Mouse (Mus musculus) lung, postnatal 25 days (tissue): ENCODE results near the gene Slc26a5.

Experiments used
- DNase-seq: peaks from one replicate; pipeline ENCODE4 v3.0.0; 2022; ENCODE audit warnings: low spot score

Slc26a5 gene

DNA sequence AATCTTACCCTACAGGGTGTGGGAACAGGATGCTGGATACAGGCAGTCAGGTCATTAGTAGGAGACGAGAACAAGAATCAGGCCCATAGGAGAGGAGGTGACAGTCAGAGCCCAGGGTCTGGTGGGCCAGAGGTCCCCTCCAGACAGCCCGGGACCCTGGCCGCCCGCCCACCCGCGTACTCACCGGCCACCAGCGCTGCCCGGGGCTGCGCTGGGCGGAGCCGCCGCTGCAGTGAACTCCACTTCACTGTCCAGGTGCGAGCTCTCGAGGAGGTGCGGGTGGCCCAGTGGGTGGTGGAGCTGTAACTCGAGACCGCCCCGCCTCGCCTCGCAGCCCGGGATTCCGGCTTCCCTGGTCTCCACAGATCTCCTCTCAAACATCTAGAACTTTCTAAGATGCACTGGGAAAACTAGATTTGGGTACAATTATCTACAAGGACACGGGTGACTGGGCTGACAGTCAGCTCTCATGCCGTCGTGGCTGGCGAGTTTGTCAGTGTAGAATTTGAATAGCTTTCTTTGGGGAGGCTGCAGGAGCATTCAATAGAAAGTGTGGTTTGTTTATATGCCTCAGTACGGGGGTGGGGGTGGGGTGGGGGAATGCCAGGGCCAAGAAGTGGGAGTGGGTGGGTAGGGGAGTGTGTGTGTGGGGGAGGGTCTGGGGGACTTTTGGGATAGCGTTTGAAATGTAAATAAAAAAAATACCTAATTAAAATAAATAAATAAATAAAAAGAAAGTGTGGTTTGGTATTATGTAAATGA lies at the start of gene Slc26a5:
Gene Slc26a5, minus strand, starts transcription at position 259 of the 762 bp plus-strand sequence.
- DNase-seq, result peak; percentile 2

DNA sequence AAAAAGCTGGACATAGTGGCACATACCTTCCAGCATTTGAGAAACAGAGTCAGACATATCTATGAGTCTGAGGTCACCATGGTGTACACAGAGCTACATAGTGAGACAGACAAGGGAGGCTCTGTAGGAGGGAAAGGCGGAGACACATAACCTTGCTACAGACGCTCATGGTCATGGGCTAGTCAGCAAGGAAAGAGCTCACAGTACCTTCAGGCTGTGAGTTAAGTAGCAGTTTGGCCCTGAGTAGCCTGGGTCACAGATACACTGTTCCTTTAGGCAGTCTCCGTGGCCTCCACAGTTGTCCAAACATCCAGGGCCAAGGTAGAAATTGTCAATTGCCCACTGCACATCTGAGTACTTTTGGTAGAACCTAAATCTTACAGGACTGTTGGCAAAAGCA lies 49.4 kb upstream of the Slc26a5 start:
- no peak for DNase-seq

DNA sequence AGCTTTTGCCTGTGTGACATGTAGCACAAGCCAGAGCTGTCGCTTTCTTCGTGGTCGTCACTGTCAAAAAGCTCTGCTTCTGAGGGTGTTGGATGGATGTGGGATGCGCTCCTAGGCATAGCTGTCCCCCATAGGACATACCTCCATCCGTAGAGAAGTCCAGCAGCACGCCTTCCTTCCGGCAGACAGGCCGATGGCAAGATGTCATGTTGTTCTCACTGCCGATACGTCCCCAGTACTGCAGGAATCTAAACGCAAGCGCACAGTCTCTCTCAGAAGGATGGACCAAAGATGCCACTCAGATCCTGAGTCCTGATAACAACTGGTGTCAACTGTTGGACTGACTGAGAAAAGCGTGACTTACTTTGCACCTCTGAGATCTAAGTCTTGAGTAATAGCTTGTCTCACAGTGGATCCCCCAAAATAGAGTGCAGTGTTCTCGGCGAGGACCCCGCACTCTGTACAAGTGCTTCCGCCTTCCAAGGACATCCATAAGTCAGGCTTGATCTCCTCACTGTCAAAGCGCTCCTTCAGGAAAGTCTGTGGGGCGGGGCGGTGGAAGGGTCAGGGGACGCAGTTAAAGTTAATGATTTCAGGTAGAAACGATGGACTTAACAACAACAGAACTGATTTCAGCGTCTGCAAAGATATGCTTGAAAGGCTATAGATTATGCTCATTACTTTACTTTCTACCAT lies 47.6 kb upstream of the Slc26a5 start:
- no peak for DNase-seq

DNA sequence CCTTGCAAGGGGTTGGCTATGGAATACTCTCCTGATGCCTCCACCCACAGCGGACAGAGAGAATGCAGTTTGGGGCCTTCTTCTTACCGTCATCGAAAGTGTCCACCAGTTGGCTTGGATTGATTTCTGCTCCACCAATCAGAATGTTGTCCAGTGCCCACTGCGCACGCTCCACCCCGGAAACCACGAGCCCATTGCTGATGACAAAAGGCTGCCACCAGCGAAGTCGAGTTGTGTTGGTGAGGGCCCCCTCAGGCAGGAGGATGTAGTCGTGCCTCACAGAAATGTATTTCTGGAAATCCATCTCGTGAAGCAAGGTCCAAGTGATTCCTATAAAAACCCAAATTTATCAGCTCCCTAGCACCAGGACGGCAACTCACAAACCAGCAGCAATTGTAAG lies 45.3 kb upstream of the Slc26a5 start:
- no peak for DNase-seq

DNA sequence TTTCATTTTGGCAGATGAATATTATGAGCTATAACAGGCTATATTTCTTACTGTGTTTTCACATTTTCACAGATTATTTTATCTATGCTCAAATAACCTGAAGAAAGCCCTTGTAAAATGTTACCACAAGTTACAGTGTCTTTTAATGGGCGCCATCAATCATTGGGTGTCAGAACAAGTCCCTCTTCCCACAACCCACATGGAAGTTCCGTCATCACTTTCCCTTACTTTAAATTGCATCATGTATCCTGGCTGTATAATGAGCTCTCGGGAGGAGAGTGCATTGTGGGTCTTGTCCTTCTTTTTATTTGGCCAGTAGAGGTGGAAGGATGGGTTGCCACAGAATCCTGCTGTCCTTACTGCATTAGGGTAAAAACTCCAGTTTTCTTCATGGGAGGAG lies 44.3 kb upstream of the Slc26a5 start:
- no peak for DNase-seq

DNA sequence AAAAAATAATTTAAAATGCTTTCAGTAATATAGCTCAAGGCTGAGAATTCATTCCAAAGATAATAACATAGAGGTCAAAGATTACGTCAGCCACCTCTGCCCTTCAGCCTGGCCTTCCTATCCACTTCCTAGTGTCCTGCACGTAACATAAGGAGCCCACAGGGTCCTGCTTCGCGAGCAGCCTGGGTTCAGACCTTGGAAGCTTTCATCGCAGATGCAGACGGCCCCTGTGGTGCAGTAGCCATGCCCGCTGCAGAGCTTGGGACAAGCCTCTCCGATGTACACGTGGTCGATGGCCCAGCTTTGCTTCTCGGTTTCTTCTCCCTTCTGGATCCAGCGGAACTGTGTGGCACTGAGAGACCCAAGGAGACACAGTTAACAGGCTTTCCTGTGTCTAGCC lies 36.0 kb upstream of the Slc26a5 start:
- no peak for DNase-seq

DNA sequence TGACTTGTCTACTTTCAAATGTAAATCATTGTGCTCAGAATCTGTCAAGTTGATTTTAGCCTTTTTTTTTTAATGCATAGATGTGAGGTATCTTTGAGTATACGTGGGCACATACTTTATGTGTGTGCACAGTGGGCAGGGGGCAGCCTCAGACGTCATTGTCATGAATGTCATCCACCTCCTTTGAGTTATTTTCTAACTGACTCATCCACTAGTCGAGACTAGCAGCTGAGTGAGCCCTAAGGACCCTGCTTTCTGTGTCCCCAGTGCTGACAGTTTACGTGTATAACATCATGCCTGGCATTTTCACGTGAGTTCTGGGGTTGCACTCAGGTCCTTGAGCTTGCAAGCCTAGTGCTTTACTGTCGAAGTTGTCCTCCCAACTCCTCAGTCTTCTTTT lies 35.5 kb upstream of the Slc26a5 start:
- no peak for DNase-seq

DNA sequence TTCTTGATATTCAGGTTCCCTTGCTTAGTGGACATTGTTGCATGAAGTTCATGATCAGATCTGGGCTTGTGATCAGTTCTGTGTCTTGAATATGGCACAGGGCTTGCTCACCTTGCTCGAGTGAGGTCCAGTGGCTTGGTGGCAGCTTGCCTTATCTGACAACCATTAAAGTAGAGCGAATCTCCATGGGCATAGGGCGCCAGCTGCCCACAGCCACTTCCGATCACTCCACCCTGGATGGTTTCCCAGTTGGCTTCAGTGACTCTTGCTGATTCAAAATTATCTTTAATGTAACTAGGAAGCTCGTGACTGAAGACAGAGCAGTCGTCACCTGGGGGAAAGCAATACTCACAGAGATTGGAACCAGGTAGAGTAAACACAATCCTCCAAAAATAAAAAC lies 33.5 kb upstream of the Slc26a5 start:
- DNase-seq, result no peak

DNA sequence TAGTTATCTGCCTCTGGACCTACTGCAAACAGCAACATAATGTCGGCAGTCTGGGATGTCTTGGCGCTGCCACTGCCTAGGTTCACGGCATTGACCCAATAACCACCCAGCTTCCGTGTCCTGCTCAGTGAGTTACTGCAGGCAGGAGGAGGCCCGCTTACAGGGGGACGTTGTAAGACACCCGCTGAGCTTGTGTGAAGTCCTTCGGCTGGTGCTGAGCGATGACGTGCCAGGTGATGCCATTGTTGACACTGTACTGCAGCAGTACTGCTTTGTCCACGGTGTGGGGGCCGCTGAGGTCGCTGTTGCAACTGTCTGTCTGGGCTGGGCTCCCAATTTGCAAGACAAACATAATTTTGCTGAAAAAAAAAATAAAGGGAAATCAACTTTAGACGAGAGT lies 31.2 kb upstream of the Slc26a5 start:
- no peak for DNase-seq

DNA sequence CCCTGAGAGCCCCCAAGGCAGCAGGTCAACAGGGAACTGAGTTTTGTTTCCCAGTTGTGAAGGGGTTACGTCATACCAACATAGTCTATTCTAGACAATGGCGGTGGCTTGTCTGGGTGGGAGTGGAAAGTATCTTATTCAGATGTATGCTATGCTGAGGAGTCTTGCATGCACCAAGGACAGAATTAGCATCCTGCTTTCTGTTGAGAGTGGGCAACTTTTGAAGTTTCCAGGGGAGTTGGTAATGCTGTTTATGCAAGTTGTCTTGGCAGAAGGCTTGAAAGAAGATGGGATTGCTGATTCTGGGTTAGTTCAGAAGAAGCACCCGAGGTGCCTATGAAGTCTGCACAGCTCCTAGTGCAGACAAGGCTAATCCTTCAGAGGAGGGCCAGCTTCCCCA lies 28.8 kb upstream of the Slc26a5 start:
- DNase-seq, result no peak

DNA sequence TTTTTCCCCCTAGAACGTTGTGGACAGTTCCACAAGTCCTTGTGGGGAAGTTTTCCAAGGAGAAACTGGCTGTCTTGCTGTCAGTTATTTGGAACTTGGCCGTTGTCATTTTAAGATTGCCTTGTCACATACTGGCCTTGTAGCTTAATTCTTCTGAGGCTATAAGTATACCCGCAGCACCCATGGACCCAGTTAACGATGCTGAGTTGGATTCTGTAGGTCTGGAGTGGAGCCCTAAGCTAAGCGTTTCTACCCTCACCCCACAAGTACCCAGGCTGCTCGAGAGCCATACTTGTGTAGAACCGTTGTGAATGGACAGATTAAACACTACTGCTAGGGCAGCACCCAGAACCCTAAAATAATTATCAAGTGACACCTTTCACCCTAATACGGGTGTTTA lies 1.3 kb upstream of the Slc26a5 start:
- no peak for DNase-seq

DNA sequence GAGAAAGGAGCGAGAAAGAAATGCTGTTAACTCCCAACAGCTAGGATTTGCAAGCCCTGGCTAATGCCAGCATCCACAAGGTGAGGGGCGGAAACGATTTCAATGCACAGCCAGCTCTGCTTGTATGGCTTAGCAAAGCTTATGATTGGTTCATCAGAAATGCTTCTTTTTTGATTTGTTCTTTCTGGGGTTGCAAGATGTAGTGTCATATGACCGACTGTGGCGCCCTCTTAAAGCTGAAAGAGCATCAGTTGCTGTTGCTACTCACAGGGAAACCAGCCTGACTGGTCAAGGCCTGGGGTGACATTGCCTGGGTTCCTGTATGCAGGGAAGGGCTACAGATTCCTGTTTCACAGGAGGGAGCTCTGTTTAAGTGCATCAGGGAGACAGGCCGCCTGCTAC lies 908 bp upstream of the Slc26a5 start:
- DNase-seq, result no peak

DNA sequence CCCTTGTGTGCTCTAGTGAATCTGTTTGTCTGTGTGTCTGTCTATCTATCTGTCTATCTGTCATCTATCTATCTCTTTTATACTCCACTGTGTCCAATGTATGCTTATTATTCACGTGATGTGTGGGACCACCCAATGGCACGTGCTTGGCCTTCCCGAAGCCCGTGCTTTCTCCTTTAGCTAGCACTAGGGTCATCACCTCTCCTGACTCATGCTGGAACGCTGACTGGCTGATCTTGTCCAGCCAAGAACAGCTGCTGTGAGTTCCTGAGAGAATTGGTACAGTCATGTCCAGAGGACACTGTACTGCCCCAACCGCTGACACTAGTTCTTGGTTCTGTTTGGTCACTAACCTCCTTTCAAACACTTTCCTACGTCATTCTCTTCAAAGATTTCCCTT lies 6.8 kb downstream of the Slc26a5 start:
- no peak for DNase-seq

DNA sequence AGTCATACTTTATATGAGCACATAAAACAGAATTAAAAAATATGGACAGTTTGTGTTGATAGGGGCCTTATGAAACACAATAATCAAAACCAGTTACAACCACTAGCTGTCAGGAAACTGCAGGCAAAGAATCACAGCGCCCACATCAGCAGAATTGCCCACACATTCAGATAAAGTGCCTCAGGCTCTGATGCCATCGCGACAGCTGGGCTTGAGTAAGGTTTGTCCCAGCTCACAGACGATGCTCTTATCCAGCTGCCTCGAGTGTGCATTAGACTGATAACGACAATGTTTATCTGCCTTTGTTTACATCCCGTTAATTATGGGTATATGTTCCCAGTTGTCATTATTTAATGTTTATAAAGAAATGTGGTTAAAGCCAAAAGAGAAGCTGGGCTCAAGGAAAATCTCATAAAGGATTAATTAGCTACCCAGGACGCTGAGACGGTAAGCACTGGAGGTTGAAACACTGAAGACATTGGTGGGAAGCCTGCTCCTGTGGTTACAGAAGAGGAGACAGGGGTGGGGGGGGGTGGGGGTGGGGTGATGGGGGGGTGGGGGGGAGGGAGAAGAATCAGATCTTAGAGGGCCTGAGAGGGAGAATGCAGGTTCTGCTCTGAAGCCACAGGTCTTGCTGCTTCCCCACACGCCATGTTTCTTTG lies 13.6 kb downstream of the Slc26a5 start:
- no peak for DNase-seq

DNA sequence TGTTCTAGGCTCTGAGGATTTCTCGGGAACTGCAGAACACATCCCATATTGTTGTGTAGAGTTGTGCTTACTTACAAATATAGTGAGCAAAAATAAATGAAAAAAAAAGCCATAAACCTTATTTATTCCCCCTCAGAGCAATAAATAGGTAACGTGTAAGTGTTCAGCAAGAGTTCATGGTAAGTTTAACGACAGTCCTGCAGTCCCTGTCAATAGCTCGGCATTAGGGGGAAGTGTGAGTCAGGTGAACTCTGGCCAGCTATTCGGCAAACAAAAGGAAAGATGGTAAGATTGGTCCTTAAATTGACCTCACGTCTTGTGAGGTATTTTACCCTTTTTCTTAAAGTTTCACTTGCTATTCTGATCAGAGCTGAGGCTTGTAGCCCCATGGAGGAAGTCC lies 18.0 kb downstream of the Slc26a5 start:
- no peak for DNase-seq

DNA sequence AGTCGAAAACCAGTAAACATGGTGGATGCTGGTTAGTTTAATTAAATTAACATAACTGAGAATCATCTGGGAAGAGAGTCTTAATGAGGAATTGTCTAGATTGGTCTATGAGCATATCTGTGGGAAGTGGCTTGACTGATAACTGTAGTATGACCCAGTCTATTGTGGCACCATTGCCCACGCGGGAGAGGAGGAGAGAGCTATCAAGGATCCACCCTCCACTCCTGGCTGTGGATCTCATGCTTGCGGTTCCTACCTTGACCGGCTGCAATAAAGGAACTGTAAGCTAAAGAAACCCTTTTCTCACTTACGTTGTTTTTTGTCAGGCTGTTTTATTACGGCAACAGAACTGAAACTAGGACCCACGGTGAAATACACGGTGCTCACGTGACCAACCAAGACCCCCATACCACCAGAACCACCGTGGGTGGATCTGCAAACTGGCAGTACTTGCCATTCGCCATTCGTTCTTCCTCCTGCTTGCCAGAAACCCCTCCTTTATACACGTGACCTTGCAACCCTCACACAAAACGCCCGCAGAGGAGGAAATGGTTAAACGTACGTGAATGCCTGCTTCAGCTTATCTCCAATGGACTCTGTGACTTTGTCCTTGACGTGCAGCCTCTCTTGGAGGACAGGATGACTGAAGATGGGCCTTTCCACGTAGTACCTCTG lies 18.7 kb downstream of the Slc26a5 start:
- no peak for DNase-seq

DNA sequence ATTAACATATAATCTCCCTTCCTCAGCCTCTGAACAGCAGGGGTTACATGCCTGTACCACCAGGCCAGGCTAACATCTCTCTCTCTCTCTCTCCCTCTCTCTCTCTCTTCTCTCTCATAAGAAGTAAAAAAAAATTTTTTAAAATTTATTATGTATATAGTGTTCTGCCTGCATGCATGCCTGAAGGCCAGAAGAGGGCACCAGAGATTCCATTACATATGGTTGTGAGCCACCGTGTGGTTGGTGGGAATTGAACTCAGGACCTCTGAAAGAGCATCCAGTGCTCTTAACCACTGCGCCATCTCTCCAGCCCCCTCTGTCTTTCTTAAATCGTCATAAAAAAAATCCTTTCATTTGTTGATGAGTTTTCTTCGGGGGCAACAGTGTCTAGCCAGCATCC lies 20.7 kb downstream of the Slc26a5 start:
- no peak for DNase-seq

DNA sequence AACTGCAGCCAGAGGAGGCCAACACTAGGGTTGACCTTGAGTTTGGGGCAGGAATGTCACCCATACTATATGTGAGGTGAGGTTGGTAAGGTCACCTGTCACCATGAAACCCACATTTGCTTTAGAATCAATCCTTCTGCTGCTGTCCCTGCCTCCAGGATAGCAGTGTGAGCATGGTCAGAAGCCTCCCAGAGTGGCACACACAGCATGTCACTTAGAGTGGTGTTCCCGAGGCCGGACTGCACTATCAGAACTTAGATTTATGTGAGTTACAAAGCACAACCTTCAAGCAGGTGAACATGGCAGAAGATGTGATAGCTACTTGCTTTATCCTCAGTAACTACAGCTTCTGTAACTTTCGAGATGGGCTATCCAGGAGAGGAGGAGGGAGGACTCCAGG lies 33.6 kb downstream of the Slc26a5 start:
- no peak for DNase-seq

DNA sequence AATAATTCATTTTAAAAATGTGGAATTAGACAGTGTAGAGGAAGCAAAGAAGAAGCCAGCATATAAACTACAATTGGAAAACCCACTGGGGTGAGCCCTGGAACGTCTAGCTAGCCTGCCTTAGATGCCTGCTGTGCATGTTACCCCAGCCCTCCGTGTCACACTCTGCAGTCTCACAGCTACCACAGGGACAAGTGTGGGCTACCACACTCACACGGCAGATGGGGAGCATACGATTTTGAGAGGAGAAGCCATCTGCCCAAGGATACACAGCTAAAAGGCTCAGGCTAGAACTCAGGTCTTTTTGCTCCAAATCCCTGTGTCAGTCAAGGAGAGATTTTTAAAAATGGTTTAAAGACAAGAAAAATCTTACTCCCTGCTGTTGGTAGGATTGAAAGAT lies 36.5 kb downstream of the Slc26a5 start:
- no peak for DNase-seq

DNA sequence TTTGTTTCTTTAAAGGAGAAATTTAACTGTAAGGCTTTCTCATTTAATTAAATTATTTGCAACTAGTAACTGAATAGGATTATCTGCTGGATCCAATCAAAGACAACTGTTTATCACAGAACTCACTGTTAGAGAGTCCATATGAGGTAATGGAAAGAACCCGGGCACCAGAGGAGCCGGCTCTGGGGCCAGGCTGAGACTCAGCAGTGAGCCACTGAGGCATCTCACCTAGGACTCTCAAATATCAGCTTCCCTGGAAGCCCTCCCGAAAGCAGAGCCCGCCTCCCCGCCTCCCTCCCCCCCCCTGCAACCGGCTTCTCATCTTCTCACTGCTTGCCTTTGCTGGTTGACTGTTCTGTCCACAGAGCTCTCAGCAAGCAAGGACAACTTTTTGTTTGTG lies 37.8 kb downstream of the Slc26a5 start:
- no peak for DNase-seq

DNA sequence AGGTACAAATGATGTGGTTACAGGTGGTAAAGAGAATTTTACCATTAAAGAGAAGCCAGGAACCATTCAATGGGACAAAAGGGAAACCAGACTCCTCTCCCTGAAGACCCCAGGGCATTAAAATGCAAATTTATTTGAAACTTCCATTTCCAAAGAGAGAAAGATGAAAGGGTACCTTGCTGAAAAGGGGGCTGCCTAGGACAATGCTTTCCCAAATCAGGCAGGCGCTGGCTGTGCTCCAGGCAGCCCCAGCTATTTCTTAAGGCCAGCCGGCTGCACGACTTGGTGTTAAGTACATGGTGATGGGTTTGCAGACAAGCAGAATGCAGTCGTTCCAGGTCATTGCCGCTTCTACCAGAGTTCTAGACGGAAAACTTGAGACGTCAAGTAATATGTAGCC lies 39.0 kb downstream of the Slc26a5 start:
- no peak for DNase-seq

DNA sequence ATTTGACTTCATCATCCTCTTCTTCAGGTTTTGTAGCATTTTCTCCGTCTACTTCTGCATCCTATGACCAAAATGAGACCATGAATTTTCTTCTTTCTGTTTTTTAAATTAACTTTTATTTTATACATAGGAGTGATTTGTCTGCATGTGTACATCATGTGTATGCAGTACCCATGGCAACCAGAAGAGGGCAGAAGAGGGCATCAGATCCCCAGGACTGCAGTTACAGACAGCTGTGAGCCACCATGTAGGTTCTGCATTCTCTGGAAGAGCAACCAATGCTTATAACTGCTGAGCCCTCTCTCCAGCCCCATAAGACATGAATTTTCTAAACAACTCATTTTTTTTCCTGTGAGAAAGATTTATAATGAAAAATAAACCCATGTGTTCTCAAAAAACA lies 51.4 kb downstream of the Slc26a5 start:
- peak; percentile 7 for DNase-seq

DNA sequence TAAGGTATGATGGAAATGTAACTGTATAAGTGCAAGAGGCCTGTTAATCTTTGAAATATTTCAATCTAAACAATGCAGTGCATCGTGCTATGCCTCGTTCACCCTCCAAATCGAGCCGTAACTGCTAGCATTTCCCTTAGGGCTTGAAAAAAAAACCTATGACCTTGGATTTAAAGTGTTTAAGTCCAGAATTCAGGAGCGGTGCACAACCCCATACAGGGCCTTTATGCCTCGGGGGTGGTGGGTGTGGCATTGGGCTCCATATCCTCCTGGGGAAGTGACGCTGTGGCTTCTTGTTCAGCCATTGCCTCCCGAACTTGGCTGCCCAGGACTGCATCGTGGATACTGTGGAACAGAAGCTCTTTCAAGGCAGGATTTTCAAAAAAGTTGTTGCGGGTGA lies 54.5 kb downstream of the Slc26a5 start:
- DNase-seq, result no peak
